Mouse (Mus musculus): ENCODE measurements around the gene 4930568D16Rik. TPM values are rescaled to one million over a fixed set of nuclear protein-coding genes. Genes with fewer than 3 reads are reported as not detected.

4930568D16Rik gene
- polyA plus RNA-seq (2012; rRNA removed; ENCODE audit: low replicate concordance), result not detected in 2 replicates

GRCm38 (mm10) chr2:35367629-35368028 is at the start of gene 4930568D16Rik:
Gene 4930568D16Rik, minus strand, starts transcription at chr2:35367729.

GRCm38 (mm10) chr2:35397096-35397495 is 29.6 kb upstream of the 4930568D16Rik start, which contains the start of gene 4930402F06Rik:
Gene 4930402F06Rik, minus strand, starts transcription at chr2:35397175.

GRCm38 (mm10) chr2:35336388-35337280 is 30.9 kb downstream of the 4930568D16Rik start, which contains the start of gene Stom:
Gene Stom, minus strand, starts transcription at chr2:35336976.

Other genes with a start within 250 kb of the 4930568D16Rik start
- gene Rab14, start 166.6 kb downstream of the 4930568D16Rik start, polyA plus RNA-seq (2012; rRNA removed; ENCODE audit: low replicate concordance), result 50.0 and 508 TPM in 2 replicates
- gene Gsn, start 111.3 kb downstream of the 4930568D16Rik start, polyA plus RNA-seq (2012; rRNA removed; ENCODE audit: low replicate concordance), result 3,646 and 4,412 TPM in 2 replicates
- 41.9 and 81.7 TPM in 2 replicates for gene Stom, start 30.8 kb downstream of the 4930568D16Rik start, polyA plus RNA-seq (2012; rRNA removed; ENCODE audit: low replicate concordance)
- not detected in 2 replicates for gene 4930402F06Rik, start 29.4 kb upstream of the 4930568D16Rik start, polyA plus RNA-seq (2012; rRNA removed; ENCODE audit: low replicate concordance)
- gene Ggta1, start 95.5 kb upstream of the 4930568D16Rik start, polyA plus RNA-seq (2012; rRNA removed; ENCODE audit: low replicate concordance), result 9.9 and 15.3 TPM in 2 replicates
- gene Dab2ip, start 190.5 kb upstream of the 4930568D16Rik start, polyA plus RNA-seq (2012; rRNA removed; ENCODE audit: low replicate concordance), result 56.5 and 94.9 TPM in 2 replicates